Comparison of ENCODE assay signal across 15 mouse cellular contexts in the genomic region with DNA sequence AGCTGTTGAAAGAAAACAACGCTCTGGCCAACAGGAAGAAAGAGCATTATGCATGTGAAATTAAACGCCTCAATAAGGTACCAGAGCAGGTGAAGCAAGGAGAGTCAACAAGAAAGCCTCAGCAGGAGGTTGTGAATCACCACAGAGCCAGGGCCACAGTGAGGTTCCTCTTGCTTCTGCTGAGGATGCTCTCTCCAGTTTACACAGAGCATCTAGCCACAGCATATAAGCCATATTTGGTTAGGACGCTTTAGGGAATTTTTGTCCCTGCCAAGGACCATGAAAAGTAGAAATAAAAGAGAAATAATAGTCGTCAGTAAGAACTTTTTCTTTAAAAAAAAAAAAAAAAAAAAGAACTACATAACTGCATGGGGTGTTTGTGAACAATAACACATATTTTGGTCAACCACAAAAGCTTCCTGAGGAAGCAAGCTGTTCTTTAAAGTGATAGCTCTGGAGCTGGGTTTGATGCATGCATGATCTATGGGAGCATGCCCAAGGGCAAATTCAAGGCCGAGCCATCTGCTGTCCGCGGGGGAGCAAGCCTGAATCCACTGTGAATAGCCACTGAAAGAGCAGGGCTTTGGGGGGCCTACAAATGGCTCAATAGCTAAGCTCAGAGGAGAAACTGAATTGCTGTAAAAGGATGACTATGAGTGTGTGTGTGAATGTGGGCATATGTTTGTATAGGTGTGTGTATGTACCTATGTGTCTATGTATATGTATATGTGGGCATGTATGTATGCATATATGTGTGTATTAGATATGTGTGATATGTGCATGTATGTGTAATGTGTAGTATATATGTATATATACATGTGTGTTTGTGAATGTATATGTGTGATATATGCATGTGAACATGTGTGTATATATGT.
DNase-seq lines count a peak whose midpoint lies in the region; ATAC-seq lines count a peak whose summit lies in the region.
"Had no signal": no experiment of that assay in that cellular context is flagged by ENCODE, and none has a peak within 500 bp of the region (broad histone marks: within the 10 kb centered on the region; RNA-seq: fewer than 3 reads in every experiment).

No protein-coding gene starts in this region.

- peak; percentile 26 for DNase-seq in embryo, embryonic 11 days
- DNase-seq in embryo, embryonic 9.5 days (ENCODE audit: extremely low spot score): no peak
- DNase-seq in neural tube, embryonic 11.5 days (ENCODE audit: low spot score): peak; percentile 29
- DNase-seq in neural tube, embryonic 10.5 days (ENCODE audit: extremely low spot score, low spot score): no peak
- no peak for DNase-seq in cerebellum, adult 11-12 months
- DNase-seq in cerebellum, postnatal 36 days: no peak
- DNase-seq: B cell, adult 2 months; gastrocnemius, adult 2 months; kidney, adult 2 months; layer of hippocampus, adult 9-11 months; right cerebral cortex, postnatal 4 days had no signal

- no peaks in the 10 kb centered on the region for H3K27me3 ChIP-seq in neural tube, embryonic 11.5 days (ENCODE audit: control insufficient read depth, insufficient read depth, low read length)
- H3K27me3 ChIP-seq: embryonic facial prominence, embryonic 13.5 days; liver, embryonic 12.5 days had no signal

- H3K36me3 ChIP-seq in neural tube, embryonic 11.5 days (ENCODE audit: control insufficient read depth, insufficient read depth, low read length): no peaks in the 10 kb centered on the region
- H3K36me3 ChIP-seq: embryonic facial prominence, embryonic 13.5 days; liver, embryonic 12.5 days had no signal

- H3K4me1 ChIP-seq in neural tube, embryonic 11.5 days (ENCODE audit: control insufficient read depth, insufficient read depth, low read length): no peaks in the 10 kb centered on the region
- H3K4me1 ChIP-seq: embryonic facial prominence, embryonic 13.5 days; liver, embryonic 12.5 days had no signal

- no peak overlapping the region for H3K4me3 ChIP-seq in neural tube, embryonic 11.5 days (ENCODE audit: low read depth, low read length)
- H3K4me3 ChIP-seq: embryonic facial prominence, embryonic 13.5 days; gastrocnemius, adult 2 months; liver, embryonic 12.5 days had no signal

- peak; percentile 71 for ATAC-seq in neural tube, embryonic 11.5 days (ENCODE audit: insufficient read depth, low FRiP score, low TSS enrichment)
- ATAC-seq in common myeloid progenitor, adult 5-6 weeks (replicated peaks; ENCODE audit: low read depth, poor library complexity, severe bottlenecking): peak; percentile 84
- ATAC-seq in neutrophil, adult 5-6 weeks (ENCODE audit: extremely low read depth, insufficient number of reproducible peaks, low FRiP score, poor library complexity, severe bottlenecking): peak; percentile 61; the same call in 1 of the 2 replicates
- ATAC-seq: liver, embryonic 12.5 days had no signal

- no peak overlapping the region for H3K4me2 ChIP-seq in neural tube, embryonic 11.5 days (ENCODE audit: low read depth)
- H3K4me2 ChIP-seq: embryonic facial prominence, embryonic 13.5 days; liver, embryonic 12.5 days had no signal

- H3K9ac ChIP-seq in neural tube, embryonic 11.5 days (ENCODE audit: low read length): no peak overlapping the region
- H3K9ac ChIP-seq: embryonic facial prominence, embryonic 13.5 days; liver, embryonic 12.5 days had no signal

- WGBS in neural tube, embryonic 11.5 days: 28% methylated on average over 7 of the region's 7 CpGs

- H3K27ac ChIP-seq in neural tube, embryonic 11.5 days (ENCODE audit: low read depth, low read length): 0 out of 2 replicates have a peak overlapping the region, but pooled peaks have one; percentile 39
- H3K27ac ChIP-seq: embryonic facial prominence, embryonic 13.5 days; gastrocnemius, adult 2 months; liver, embryonic 12.5 days had no signal

- no peaks in the 10 kb centered on the region for H3K9me3 ChIP-seq in neural tube, embryonic 11.5 days (ENCODE audit: control insufficient read depth, low read length)
- H3K9me3 ChIP-seq: embryonic facial prominence, embryonic 13.5 days; liver, embryonic 12.5 days had no signal

Comparison
In these comparisons a context has a peak if more than half of its experiments do, and no peak if none do; other contexts are left out.
1. DNase-seq: peak in embryo, embryonic 11 days (single experiment) and neural tube, embryonic 11.5 days (single experiment); none in embryo, embryonic 9.5 days (single experiment), neural tube, embryonic 10.5 days (single experiment), cerebellum, adult 11-12 months (single experiment) and cerebellum, postnatal 36 days (0 of 2).
2. Peak in every context shown above with its lines, with median percentiles within 50 percentile points of each other: ATAC-seq.